Mouse (Mus musculus) ovary, postnatal 14 days (tissue): ENCODE measurements around the gene Prex1.

Source experiments
- DNase-seq: peaks from one replicate; pipeline ENCODE4 v3.0.0; 2022; ENCODE audit warnings: low spot score

Gene Prex1

DNA sequence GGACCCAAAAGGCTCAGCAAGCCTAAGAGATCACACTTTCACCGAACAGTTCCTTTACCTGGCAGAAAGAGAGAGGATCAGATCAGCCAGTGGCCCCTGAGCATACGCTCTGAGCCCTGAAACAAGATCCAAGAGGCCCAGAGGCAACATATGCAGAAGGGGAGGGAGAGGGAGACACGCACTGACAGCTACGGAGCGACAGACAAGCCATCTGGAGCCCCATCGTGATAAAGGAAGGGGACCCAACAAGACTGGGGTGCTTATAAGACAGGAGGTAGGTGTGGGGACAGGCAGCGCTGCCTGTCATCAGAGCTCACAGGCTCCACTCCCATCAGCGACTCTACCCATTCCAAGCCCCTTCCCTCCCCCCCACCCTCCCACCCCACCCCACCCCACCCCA lies 27.8 kb downstream of the Prex1 start:
- no peak for DNase-seq

DNA sequence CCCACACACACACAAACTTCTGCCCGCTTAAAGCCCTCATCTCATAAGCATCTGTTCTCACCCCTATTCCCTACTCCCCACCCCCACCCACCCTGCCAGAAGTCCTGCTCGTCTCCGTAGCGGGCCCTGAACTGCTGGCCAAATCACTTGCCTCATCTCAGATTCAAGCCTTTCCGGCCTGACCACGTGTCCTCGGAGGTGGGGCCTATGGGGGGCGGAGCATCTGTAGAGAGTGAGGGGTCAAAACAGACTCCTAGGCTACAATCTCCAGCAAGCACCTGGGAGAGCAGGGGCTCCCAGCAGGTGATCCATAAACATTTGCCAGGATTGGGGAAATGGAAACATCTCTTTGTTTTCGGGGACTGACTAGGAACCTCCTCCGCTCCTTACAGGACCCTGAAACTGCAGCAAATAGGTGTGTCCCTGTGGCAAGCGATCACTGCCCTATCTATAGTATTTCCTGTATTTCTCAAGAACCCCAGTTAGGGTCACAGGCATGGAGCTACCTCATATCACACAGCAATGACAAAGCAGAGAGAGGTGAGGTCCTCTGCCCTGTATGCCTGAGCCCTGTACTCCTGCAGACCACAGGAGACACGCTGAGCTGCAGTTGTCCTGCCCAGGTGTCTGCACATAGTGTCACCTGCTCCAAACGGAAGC lies 29.6 kb downstream of the Prex1 start:
- DNase-seq: no peak

DNA sequence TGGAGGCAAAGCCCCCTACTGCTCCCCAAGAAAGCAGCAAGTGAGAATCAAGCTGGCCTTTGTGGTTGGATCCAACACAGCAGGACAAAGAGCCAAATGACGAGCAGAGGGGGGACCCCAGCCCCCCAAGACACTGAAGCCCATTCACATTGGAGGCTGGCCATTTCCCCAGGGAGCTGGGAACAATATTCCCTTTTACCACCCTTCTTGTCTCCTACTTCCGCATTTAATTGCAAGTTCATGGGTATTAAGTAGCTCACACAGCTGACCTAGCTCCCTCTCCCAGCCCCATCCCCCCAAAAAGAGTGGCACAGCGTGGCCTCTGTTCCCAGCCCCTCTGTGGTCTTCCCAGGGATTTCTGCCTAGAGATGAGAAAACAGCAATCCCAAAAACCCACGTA lies 30.8 kb downstream of the Prex1 start:
- DNase-seq: no peak

DNA sequence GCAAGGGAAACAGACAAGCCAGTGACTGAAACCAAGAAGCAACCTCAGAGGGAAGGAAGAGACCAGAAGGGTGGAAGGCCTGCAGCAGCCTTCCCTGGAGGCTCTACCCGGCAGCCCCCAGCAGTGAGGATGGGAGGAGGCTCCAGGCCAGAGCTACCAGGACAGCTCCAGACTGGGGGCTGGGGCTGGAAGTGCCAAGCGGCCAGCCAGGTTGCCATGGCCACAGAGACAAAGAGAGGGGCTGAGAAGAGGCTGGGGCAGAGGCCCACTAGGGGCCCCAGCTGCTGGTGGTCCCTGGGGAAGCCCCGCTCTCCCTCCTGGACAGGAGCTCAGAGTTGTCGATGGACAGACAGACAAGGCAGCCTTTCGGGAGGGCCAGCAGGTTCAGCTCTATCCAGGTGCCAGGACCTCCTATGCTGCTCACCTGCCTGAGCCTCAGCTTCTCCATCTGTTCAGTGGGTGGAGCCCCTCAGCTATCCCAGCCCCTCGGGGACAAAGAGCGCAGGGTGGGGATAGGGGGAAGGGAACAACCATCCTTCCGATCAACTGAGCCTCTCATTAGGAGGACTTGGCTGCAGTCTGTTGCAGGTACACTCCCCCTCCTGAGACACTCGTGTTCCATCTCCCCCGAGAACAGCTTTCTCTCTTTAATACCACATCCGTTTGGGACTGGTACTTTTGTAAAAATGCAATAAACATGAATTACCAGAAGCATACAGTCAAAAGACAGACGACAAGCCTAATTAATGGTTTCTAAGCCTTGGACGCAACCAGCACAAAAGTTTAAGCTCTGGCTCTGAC lies 34.5 kb downstream of the Prex1 start:
- DNase-seq: no peak

- no peak for DNase-seq
Measured at GRCm38 (mm10) chr2:166676933-166677332, 36.7 kb downstream of the Prex1 start.

- DNase-seq: no peak
Measured at GRCm38 (mm10) chr2:166676498-166676897, 37.1 kb downstream of the Prex1 start.

- DNase-seq: no peak
Measured at GRCm38 (mm10) chr2:166675588-166676444, 37.8 kb downstream of the Prex1 start.

GRCm38 (mm10) chr2:166674693-166675092 lies 38.9 kb downstream of the Prex1 start:
- no peak for DNase-seq

DNA sequence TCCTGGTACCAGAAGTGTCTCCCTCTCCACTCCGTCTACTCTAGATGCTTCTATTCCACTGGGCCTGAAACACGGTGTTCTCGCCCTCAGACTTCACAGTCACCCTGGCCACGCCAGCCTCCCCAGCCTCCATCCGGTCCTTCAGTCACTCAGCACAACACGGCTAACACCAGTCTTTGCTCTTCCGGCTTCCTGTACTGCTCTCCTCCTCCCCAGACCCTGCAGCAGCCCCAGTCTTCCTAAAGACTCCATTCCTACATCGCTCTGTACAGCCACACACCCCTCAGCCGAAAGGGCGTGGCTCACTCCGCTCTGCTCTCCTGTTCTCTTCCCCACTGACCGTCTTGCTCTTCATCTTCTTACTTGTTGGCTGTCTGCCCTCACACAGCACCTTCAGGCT lies 39.7 kb downstream of the Prex1 start:
- DNase-seq: no peak

GRCm38 (mm10) chr2:166672171-166672965 lies 41.3 kb downstream of the Prex1 start:
- no peak for DNase-seq

GRCm38 (mm10) chr2:166671614-166672013 lies 42.0 kb downstream of the Prex1 start:
- DNase-seq: no peak

DNA sequence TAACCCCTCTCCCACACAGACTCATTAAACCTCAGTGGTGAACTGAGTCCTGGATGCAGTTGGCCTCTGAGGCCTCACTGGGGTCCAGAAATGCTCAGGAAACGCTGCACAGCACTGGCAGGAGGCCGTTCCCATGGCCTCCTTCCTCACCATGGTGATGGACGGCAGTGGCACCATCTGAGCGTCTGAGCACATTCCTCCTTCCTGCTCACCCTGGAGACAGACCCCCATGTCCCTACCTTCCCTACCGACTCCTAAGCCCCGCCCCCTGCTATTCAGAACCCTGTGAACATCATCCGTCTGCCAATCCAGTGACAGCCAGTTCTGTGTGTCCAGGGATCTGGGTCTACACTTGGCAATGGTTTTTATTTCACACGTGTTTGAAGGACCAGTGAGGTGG lies 42.6 kb downstream of the Prex1 start:
- no peak for DNase-seq

DNA sequence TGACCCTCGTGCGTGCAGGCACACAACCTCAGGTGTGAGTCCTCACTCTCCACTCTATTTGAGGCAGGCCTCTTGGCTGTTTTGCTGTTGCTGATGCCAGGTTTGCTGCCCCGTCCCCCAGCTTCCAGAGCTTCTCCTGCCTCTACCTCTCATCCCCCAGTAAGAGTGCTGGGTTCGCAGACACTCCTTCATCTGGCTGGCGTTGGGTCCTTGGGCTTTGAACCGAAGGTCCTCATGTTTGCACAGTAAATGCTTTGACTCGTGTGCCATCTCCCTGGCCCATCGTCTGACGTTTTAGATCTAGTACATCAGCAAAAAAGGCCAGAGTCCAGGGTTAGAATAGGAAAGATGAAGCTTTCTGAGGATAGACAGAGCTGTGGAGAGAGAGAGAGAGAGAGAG lies 43.7 kb downstream of the Prex1 start:
- no peak for DNase-seq

GRCm38 (mm10) chr2:166667790-166668695 lies 45.6 kb downstream of the Prex1 start:
- no peak for DNase-seq

- DNase-seq: no peak
Measured at GRCm38 (mm10) chr2:166666175-166666574, 47.5 kb downstream of the Prex1 start.

DNA sequence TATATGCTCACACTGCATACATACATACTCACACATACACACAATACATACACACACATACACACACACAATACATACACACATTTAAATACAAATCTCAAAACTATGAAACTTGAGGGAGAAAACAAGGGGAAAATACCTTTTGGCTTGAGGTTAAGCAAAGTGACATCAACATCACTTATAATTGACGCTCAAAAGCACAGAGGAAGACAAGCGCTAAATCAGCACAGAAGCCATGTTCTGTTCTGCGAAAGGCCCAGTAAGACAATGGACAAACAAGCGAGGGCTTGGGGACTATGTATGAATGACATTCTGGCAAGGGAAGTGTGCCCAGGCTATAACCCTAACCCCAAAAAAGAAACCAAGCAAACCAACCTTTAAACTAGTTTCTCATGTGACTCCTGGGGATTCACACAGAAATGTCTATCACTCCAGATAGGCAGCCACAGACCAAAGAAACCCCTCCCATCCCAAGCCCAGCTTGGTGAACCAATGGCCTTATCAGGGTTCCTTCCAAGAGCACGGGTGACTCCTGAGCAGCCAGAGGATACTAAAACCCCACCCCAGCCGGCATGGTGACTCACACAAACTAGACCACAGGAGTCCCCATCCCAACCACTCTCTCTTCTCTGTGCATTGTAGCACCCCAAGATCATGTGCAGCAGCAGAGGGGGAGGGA lies 48.2 kb downstream of the Prex1 start:
- DNase-seq: no peak

- no peak for DNase-seq
Measured at GRCm38 (mm10) chr2:166664506-166664905, 49.1 kb downstream of the Prex1 start.

GRCm38 (mm10) chr2:166663250-166663961 lies 50.2 kb downstream of the Prex1 start:
- DNase-seq: no peak

DNA sequence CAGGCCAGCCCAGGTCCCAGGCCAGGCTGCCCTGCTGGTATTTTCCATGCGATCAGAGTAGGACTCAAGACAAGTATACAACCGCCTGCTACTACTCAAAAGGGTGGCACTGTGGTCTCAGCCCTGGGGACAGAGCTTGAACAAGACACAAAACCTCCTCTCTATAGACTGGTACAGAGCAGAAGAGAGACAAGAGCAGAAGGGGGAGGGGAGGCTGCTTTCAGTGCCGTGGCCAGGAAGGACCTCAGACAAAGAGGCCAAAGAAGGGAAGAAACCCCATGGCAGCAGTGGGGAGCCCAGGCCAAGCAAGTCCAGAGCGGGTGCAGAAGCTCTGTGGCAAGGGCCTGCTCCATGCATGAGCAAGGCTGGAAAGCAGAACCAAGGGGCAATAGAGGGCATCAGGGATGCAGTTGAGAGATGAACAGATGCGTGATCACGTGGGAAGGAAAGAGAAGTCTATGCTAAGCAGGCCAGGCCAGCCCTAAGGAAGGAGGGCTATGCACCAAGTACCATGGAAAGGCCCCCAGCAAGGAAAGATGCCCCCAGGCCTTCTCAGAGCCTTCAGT lies 51.0 kb downstream of the Prex1 start:
- no peak for DNase-seq
